Mouse (Mus musculus): ENCODE data around the gene Hsd17b11. TPM values are rescaled to one million over a fixed set of nuclear protein-coding genes. Genes with fewer than 3 reads are reported as not detected.

Gene Hsd17b11
- total RNA-seq (2012; rRNA removed): 45.6 and 78.4 TPM in 2 replicates

GRCm38 (mm10) chr5:104021597-104022378 is at the start of gene Hsd17b11:
Gene Hsd17b11, minus strand, starts transcription at chr5:104021919.
- in situ Hi-C loops (cut with MboI; ENCODE audit: low sequenced_read_pairs in 2 of 2, unreplicated experiment in 2 of 2): no loop called here

GRCm38 (mm10) chr5:104071048-104071447 is 49.3 kb upstream of the Hsd17b11 start:
- no peaks in the 10 kb centered on the region for H3K9me3 ChIP-seq (ENCODE audit: control insufficient read depth, insufficient read depth, low read depth, low read length)
- no peak overlapping the region for H3K27ac ChIP-seq (ENCODE audit: insufficient read depth, low read depth, low read length, poor library complexity, severe bottlenecking)
- in situ Hi-C loops (cut with MboI; ENCODE audit: low sequenced_read_pairs in 2 of 2, unreplicated experiment in 2 of 2): no loop called here
- TF ChIP-seq CHD2 (IDR thresholded peaks at IDR 0.05; ENCODE audit: low read depth, low read length) (no peak), ZC3H11A (IDR thresholded peaks at IDR 0.05; ENCODE audit: borderline replicate concordance, low read depth, low read length) (no peak), MAFK (IDR thresholded peaks at IDR 0.05; ENCODE audit: insufficient read depth, low read depth, low read length) (no peak), ZNF384 (IDR thresholded peaks at IDR 0.05; ENCODE audit: low read depth, low read length) (no peak), HCFC1 (IDR thresholded peaks at IDR 0.05; ENCODE audit: borderline replicate concordance, insufficient read depth, low read length) (no peak)
- H3K9ac ChIP-seq (ENCODE audit: insufficient read depth, low read depth, low read length, poor library complexity, severe bottlenecking): no peak overlapping the region
- peaks cover 0 to 3% of the 10 kb centered on the region in 2 experiments; a peak in 2 of 4 replicates for H3K4me1 ChIP-seq (ENCODE audit: control insufficient read depth in 2 of 2, insufficient read depth in 2 of 2, low read length in 2 of 2, poor library complexity in 1 of 2)
- DNase-seq (ENCODE audit: low read depth, low spot score): no peak
- H3K4me3 ChIP-seq (ENCODE audit: insufficient read depth in 1 of 2, low read depth in 1 of 2, low read length in 2 of 2, poor library complexity in 1 of 2, severe bottlenecking in 1 of 2): no peak overlapping the region
- no peaks in the 10 kb centered on the region for H3K36me3 ChIP-seq (ENCODE audit: control insufficient read depth, insufficient read depth, low read length, poor library complexity, severe bottlenecking)

More at GRCm38 (mm10) chr5:104021597-104022378, at the start of gene Hsd17b11:
- peak; percentile 86 for DNase-seq (ENCODE audit: low read depth, low spot score)
- peaks cover 11% of the 10 kb centered on the region for H3K36me3 ChIP-seq (ENCODE audit: control insufficient read depth, insufficient read depth, low read length, poor library complexity, severe bottlenecking)
- TF ChIP-seq CHD2 (IDR thresholded peaks at IDR 0.05; ENCODE audit: low read depth, low read length): peak; percentile 44; the same call in 1 of the 2 replicates
- TF ChIP-seq MAFK (IDR thresholded peaks at IDR 0.05; ENCODE audit: insufficient read depth, low read depth, low read length): no peak
- TF ChIP-seq ZC3H11A (IDR thresholded peaks at IDR 0.05; ENCODE audit: borderline replicate concordance, low read depth, low read length): no peak
- no peak for TF ChIP-seq HCFC1 (IDR thresholded peaks at IDR 0.05; ENCODE audit: borderline replicate concordance, insufficient read depth, low read length)
- peaks cover 19% of the 10 kb centered on the region in 2 experiments for H3K4me1 ChIP-seq (ENCODE audit: control insufficient read depth in 2 of 2, insufficient read depth in 2 of 2, low read length in 2 of 2, poor library complexity in 1 of 2)
- peak within 1 kb of the TSS; percentile 95 for H3K27ac ChIP-seq (ENCODE audit: insufficient read depth, low read depth, low read length, poor library complexity, severe bottlenecking)
- H3K9ac ChIP-seq (ENCODE audit: insufficient read depth, low read depth, low read length, poor library complexity, severe bottlenecking): peak within 1 kb of the TSS; percentile 83
- H3K4me3 ChIP-seq (ENCODE audit: insufficient read depth in 1 of 2, low read depth in 1 of 2, low read length in 2 of 2, poor library complexity in 1 of 2, severe bottlenecking in 1 of 2): peak within 1 kb of the TSS; percentile 81
- H3K9me3 ChIP-seq (ENCODE audit: control insufficient read depth, insufficient read depth, low read depth, low read length): no peaks in the 10 kb centered on the region

GRCm38 (mm10) chr5:104068751-104069150 is 47.0 kb upstream of the Hsd17b11 start:
- Histone ChIP-seq H3K9me3 (ENCODE audit: control insufficient read depth, insufficient read depth, low read depth, low read length) (no peaks in the 10 kb centered on the region), H3K4me1 (ENCODE audit: control insufficient read depth in 2 of 2, insufficient read depth in 2 of 2, low read length in 2 of 2, poor library complexity in 1 of 2) (peaks cover 0 to 3% of the 10 kb centered on the region in 2 experiments; a peak in 2 of 4 replicates), H3K27ac (ENCODE audit: insufficient read depth, low read depth, low read length, poor library complexity, severe bottlenecking) (no peak overlapping the region), H3K4me3 (ENCODE audit: insufficient read depth in 1 of 2, low read depth in 1 of 2, low read length in 2 of 2, poor library complexity in 1 of 2, severe bottlenecking in 1 of 2) (no peak overlapping the region), H3K36me3 (ENCODE audit: control insufficient read depth, insufficient read depth, low read length, poor library complexity, severe bottlenecking) (peaks cover 8% of the 10 kb centered on the region), H3K9ac (ENCODE audit: insufficient read depth, low read depth, low read length, poor library complexity, severe bottlenecking) (no peak overlapping the region)
- in situ Hi-C loops (cut with MboI; ENCODE audit: low sequenced_read_pairs in 2 of 2, unreplicated experiment in 2 of 2): no loop called here
- TF ChIP-seq ZC3H11A (IDR thresholded peaks at IDR 0.05; ENCODE audit: borderline replicate concordance, low read depth, low read length) (no peak), ZNF384 (IDR thresholded peaks at IDR 0.05; ENCODE audit: low read depth, low read length) (no peak)
- no peak for DNase-seq (ENCODE audit: low read depth, low spot score)

- in situ Hi-C loops (cut with MboI; ENCODE audit: low sequenced_read_pairs in 2 of 2, unreplicated experiment in 2 of 2): no loop called here
- DNase-seq (ENCODE audit: low read depth, low spot score): no peak
- peaks cover 4% of the 10 kb centered on the region; the same call in 1 of the 2 replicates for H3K9me3 ChIP-seq (ENCODE audit: control insufficient read depth, insufficient read depth, low read depth, low read length)
- H3K27ac ChIP-seq (ENCODE audit: insufficient read depth, low read depth, low read length, poor library complexity, severe bottlenecking): no peak overlapping the region
- TF ChIP-seq HCFC1 (IDR thresholded peaks at IDR 0.05; ENCODE audit: borderline replicate concordance, insufficient read depth, low read length) (no peak), CHD2 (IDR thresholded peaks at IDR 0.05; ENCODE audit: low read depth, low read length) (no peak), MAFK (IDR thresholded peaks at IDR 0.05; ENCODE audit: insufficient read depth, low read depth, low read length) (no peak), ZC3H11A (IDR thresholded peaks at IDR 0.05; ENCODE audit: borderline replicate concordance, low read depth, low read length) (no peak), ZNF384 (IDR thresholded peaks at IDR 0.05; ENCODE audit: low read depth, low read length) (no peak)
- peaks cover 47% of the 10 kb centered on the region for H3K36me3 ChIP-seq (ENCODE audit: control insufficient read depth, insufficient read depth, low read length, poor library complexity, severe bottlenecking)
- no peak overlapping the region for H3K9ac ChIP-seq (ENCODE audit: insufficient read depth, low read depth, low read length, poor library complexity, severe bottlenecking)
- no peaks in the 10 kb centered on the region for H3K4me1 ChIP-seq (ENCODE audit: control insufficient read depth in 2 of 2, insufficient read depth in 2 of 2, low read length in 2 of 2, poor library complexity in 1 of 2)
- no peak overlapping the region for H3K4me3 ChIP-seq (ENCODE audit: insufficient read depth in 1 of 2, low read depth in 1 of 2, low read length in 2 of 2, poor library complexity in 1 of 2, severe bottlenecking in 1 of 2)
These were observed 41.2 kb upstream of the Hsd17b11 start for GRCm38 (mm10) chr5:104062773-104063551.

Data from ES-E14 (cell line).